Mouse (Mus musculus) brain, embryonic 14.5 days (tissue): ENCODE measurements around the gene Ptpn12. TPM values are rescaled to one million over a fixed set of nuclear protein-coding genes. Genes with fewer than 3 reads are reported as not detected.

Source experiments
- DNase-seq: peaks from one replicate; pipeline ENCODE4 v3.0.0-alpha.2; 2011; ENCODE audit warnings: low read depth
- CTCF ChIP-seq: fragments of 200-500 bp; IDR thresholded peaks from 2 replicates; pipeline ENCODE4 v1.5.1; 2012; ENCODE audit warnings: inconsistent platforms, mild to moderate bottlenecking, moderate library complexity, borderline replicate concordance; ENCODE audit not compliant: insufficient read depth, insufficient read length; ENCODE audit errors: extremely low read depth
- POLR2A ChIP-seq: fragments of 200-500 bp; IDR thresholded peaks from 2 replicates; pipeline ENCODE4 v1.6.1; 2012; ENCODE audit warnings: mild to moderate bottlenecking, inconsistent platforms, borderline replicate concordance; ENCODE audit not compliant: poor library complexity, insufficient read depth, insufficient read length, severe bottlenecking; ENCODE audit errors: extremely low read depth
- polyA plus RNA-seq: library from polyadenylated mRNA; depleted of rRNA; stranded (reverse); fragments of >200 nt; gene quantifications from 2 replicates; pipeline ENCODE4 v1.2.3, GENCODE M21; 2012

Ptpn12 gene
- polyA plus RNA-seq, 1 experiment: 91.8 TPM

GRCm38 (mm10) chr5:21049006-21049405 lies 6.7 kb downstream of the Ptpn12 start:
- peak; percentile 12 for DNase-seq
- TF ChIP-seq CTCF (no peak), POLR2A (no peak)

DNA sequence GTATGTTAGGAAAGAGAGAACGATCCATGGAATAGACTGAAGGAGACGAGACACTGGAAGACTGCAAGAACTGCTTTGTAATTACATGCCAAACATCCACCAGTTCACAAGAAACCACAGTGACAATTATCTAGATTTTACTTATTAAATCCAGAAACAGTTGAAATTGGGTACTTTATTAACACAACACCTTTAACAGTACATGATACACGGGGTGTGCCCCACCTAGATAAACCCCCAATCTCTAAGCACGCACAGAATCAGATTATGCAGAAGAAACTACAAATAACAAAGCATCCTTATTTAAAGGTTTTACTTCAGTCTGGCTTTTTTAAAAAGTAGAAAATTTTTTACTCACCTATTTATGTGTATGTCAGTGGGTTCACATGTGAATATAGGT lies 8.6 kb downstream of the Ptpn12 start:
- TF ChIP-seq CTCF (no peak), POLR2A (no peak)
- DNase-seq: no peak

- DNase-seq: no peak
- no peak for TF ChIP-seq CTCF
- TF ChIP-seq POLR2A: no peak
Observed at GRCm38 (mm10) chr5:21046150-21047048, 9.3 kb downstream of the Ptpn12 start.

- DNase-seq: no peak
- TF ChIP-seq POLR2A (no peak), CTCF (no peak)
Observed at GRCm38 (mm10) chr5:21045462-21045861, 10.2 kb downstream of the Ptpn12 start.

- TF ChIP-seq CTCF: no peak
- no peak for DNase-seq
Observed at GRCm38 (mm10) chr5:21038100-21038499, 17.6 kb downstream of the Ptpn12 start.

DNA sequence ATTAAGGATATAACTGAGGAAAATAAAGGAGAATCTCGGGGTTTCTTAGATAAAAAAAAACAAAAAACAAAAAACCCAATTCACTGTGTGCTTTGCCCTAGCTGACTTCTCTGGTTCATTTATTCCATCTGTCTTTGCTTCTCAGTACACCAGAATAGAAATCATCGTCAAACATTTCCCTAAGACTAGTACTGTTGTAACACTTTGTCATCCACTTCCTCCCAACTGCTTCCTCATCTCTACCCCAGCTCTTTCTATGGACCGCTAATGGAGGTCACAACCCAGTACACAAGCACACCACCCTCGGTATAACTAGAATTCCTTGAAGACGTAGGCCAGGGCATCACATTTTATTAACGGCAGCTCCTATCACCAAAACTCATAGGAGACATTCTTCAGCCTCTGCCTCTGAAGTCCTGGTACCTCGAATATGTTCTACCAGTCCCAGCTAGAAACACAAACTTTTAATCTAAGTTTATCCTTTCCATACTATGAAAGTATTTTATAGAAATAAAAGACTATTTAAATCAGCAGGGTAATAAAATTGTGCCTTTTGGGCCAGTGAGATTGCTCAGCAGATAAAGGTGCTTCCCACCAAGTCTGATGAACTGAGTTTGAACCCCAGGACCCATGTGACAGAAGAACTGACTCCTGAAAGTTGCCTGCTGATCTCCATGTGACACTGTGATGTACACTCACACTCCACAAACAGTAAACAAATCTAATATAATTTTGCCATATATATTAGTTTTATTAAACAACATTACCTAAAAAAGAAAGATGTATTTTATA lies 19.8 kb downstream of the Ptpn12 start:
- TF ChIP-seq CTCF: no peak
- DNase-seq: no peak

DNA sequence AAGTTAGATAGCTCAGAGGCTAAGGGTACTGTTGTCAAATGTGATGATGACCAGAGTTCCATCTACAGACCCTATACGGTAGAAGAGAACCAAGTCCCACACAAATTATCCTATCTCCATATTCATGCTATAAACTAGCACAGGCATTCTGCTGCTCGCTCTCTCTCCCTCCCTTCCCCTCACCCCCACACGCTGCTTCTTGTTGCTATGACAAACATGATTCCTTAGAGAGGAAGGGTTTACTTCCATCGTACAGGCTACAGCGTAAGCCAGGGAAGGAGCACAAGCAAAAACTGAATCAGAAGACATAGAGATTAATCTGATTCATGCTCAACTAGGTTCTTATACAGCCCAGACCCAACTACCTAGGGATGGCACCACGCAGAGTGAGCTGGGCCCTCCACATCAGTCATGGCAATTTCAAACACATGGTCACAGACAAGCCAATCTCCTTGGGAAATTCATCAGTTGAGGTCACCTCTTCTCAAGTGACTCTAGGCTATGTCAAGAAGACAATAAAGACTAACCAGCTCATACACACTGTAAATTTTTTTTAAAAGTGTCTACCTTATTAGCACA lies 21.2 kb downstream of the Ptpn12 start:
- TF ChIP-seq POLR2A (no peak), CTCF (no peak)
- DNase-seq: peak; percentile 60

GRCm38 (mm10) chr5:21033382-21034056 lies 22.2 kb downstream of the Ptpn12 start:
- peak; percentile 91 for DNase-seq
- no peak for TF ChIP-seq POLR2A
- no peak for TF ChIP-seq CTCF

- no peak for TF ChIP-seq POLR2A
- TF ChIP-seq CTCF: no peak
- DNase-seq: no peak
Observed at GRCm38 (mm10) chr5:21032626-21033025, 23.1 kb downstream of the Ptpn12 start.

DNA sequence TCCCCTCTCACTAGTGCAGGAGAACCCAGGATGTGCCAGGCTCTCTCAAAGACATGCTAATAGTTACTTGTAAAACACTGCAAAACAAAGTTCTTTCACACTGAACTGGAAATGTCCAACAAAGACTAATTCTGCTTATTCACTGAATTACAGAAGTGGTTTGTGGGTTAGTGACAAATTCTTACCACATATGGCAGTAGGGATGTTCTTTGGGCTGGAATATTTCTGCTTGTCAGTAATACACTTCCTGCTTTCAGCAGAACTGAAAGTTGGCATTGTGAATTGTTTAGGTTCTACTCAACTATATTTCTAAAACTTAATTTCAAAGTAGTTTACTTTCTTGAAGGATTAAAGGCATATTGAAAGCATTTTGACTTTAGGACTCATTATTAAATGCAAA lies 25.5 kb downstream of the Ptpn12 start:
- DNase-seq: no peak
- no peak for TF ChIP-seq POLR2A
- TF ChIP-seq CTCF: no peak

DNA sequence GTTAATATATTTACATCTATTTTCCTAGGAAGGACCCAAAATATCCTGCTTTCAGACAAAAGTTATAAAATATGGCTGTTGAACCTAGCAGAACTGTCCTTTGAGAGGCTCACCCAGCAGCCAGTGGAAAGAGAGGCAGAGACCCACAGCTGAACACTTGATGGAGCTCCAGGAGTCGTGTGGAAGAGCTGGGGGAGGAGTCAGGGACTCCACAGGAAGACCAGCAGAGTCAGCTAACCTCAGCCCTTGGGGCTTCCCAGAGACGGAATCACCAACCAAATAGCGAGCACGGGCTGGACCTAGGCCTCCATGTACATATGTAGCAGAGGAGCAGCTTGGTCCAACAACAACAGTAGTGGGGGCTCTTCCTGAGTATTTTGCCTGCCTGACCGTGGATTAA lies 38.6 kb downstream of the Ptpn12 start:
- no peak for TF ChIP-seq CTCF
- no peak for TF ChIP-seq POLR2A
- no peak for DNase-seq

GRCm38 (mm10) chr5:21010908-21011307 lies 44.8 kb downstream of the Ptpn12 start:
- no peak for DNase-seq
- TF ChIP-seq CTCF (no peak), POLR2A (no peak)
